Mouse (Mus musculus) spleen, adult 2 months (tissue): ENCODE measurements around the gene Golph3l.
A peak's percentile ranks its signal among the peaks of the same experiment; 100 is the strongest.

Source experiments
- CTCF ChIP-seq: fragments of 200-500 bp; IDR thresholded peaks from 2 replicates; pipeline ENCODE4 v1.5.1; 2011; ENCODE audit warnings: mild to moderate bottlenecking, inconsistent platforms; ENCODE audit not compliant: insufficient read depth, insufficient read length, insufficient replicate concordance; ENCODE audit errors: extremely low read depth
- POLR2A ChIP-seq: fragments of 200-500 bp; IDR thresholded peaks from 2 replicates; pipeline ENCODE4 v1.6.1; 2011; ENCODE audit warnings: low read depth, low read length, inconsistent platforms

DNA sequence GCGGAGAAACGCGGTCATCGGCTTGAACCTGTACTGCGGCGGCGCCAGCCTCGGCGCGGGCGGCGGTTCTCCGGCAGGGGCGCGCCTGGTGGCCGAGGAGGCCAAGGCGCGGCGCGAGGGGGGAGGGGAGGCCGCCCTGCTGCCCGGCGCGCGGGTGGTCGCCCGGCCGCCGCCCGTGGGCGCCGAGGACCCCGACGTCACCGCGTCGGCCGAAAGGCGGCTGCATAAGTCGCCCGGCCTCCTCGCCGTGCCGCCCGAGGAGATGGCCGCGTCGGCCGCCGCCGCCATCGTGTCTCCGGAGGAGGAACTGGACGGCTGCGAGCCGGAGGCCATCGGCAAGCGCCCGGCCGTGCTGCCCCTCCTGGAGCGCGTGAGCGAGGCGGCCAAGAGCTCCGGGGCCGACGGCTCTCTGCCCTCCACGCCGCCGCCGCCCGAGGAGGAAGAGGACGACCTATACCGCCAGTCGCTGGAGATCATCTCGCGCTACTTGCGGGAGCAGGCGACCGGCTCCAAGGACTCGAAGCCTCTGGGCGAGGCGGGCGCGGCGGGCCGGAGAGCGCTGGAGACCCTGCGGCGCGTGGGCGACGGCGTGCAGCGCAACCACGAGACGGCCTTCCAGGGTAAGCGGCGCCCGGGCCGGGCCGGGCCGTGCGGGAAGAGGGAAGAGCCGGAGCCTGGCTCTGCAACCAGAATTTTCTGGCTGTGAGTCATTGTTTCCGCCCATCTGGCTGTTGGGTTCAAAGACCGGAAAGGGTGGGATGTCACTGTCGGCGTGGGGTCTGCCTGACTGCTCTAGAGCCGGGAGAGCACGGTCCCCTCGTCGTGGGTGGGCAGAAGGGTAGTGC, 70.4 kb downstream of the Golph3l start:
- TF ChIP-seq CTCF (no peak), POLR2A (peak; percentile 49)
